In the genomic region with DNA sequence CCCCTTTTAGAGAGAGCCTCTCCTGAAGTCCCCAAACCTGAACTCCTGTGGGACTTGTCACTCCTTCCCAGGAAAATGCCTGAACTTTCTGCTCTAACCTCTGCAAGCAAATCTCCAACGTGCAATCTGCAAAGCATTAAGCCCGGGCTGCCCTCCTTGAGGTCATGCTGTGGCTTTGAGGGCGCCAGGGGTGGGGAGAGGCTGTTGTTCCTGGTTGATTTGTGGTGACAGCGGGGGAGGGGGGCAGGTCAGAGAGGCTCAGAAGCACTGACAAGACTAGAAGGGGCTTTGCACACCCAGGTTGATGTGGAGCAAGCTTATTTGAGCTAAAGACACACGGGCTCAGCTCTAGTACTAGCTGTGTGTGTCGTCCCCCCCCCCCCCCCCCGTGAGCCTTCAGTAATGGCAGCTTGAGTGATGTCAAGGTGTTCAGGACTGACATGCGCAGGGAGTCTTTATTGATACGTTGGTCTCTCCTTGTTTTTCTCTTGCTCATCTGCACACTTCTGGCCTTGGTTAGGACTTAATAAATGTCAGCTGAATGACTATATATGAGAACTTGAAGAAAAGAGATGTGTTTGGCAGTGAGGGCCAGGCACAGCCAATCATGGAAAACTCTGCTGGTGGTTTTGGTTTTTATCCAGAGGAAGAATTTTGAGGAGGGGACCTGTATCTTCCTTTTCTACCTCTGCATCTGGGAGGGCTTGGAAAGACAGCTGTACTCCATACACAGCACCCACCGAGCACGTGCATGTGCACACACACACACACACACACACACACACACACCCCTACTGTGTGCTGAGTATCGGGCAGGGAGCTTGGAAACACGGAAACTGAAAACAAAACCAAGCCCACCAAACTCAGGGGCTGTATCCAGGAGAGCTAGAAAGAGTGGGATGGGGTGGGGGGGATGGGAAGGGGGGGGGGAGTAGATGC, we compare ENCODE assay signal across 8 mouse cellular contexts. TPM values are rescaled to one million over a fixed set of nuclear protein-coding genes. Genes with fewer than 3 reads are reported as not detected.
DNase-seq lines count a peak whose midpoint lies in the region; ATAC-seq and TF ChIP-seq lines count a peak whose summit lies in the region.

No protein-coding gene starts in this region.

- no peaks in the 10 kb centered on the region for H3K36me3 ChIP-seq in heart, embryonic 10.5 days
- no peaks in the 10 kb centered on the region for H3K36me3 ChIP-seq in forebrain, embryonic 12.5 days (replicated peaks)
- no peaks in the 10 kb centered on the region for H3K36me3 ChIP-seq in limb, embryonic 11.5 days (ENCODE audit: control insufficient read depth, insufficient read depth, low read length)

- no peak for DNase-seq in heart, embryonic 10.5 days (ENCODE audit: low spot score)
- DNase-seq in heart, postnatal 4 days: no peak
- peak; percentile 68 for DNase-seq in NIH3T3 (ENCODE audit: low read depth)
- DNase-seq in limb, embryonic 11.5 days (ENCODE audit: low spot score): peak; percentile 85
- DNase-seq in cerebellum, postnatal 36 days: no peak
- no peak for DNase-seq in layer of hippocampus, adult 9-10 months (ENCODE audit: low spot score)

- no peaks in the 10 kb centered on the region for H3K9me3 ChIP-seq in heart, embryonic 10.5 days
- H3K9me3 ChIP-seq in forebrain, embryonic 12.5 days: no peaks in the 10 kb centered on the region
- H3K9me3 ChIP-seq in limb, embryonic 11.5 days (ENCODE audit: control insufficient read depth, low read length): no peaks in the 10 kb centered on the region

- peaks cover 70% of the 10 kb centered on the region for H3K4me1 ChIP-seq in heart, embryonic 10.5 days
- H3K4me1 ChIP-seq in forebrain, embryonic 12.5 days: peaks cover 67% of the 10 kb centered on the region
- peaks cover 31% of the 10 kb centered on the region for H3K4me1 ChIP-seq in limb, embryonic 11.5 days (ENCODE audit: control insufficient read depth, insufficient read depth, low read length)
- peaks cover 22% of the 10 kb centered on the region for H3K4me1 ChIP-seq in olfactory bulb, adult 2 months (ENCODE audit: control insufficient read depth, insufficient read depth, low read length)

- no peak for TF ChIP-seq CTCF in olfactory bulb, adult 2 months (IDR thresholded peaks at IDR 0.05; ENCODE audit: insufficient read depth, low read depth, low read length)

- 6% methylated on average over 13 of the region's 13 CpGs for WGBS in heart, embryonic 10.5 days
- 1% methylated on average over 13 of the region's 13 CpGs for WGBS in forebrain, embryonic 12.5 days
- 3% methylated on average over 13 of the region's 13 CpGs for WGBS in limb, embryonic 11.5 days
- 17% methylated on average over 13 of the region's 13 CpGs for WGBS in olfactory bulb, adult 2 months

- peak overlapping the region; percentile 57 for H3K4me2 ChIP-seq in forebrain, embryonic 12.5 days
- H3K4me2 ChIP-seq in limb, embryonic 11.5 days (ENCODE audit: low read depth, severe bottlenecking): peak overlapping the region; percentile 30; the same call in 1 of the 2 replicates

- no peak for TF ChIP-seq POLR2A in olfactory bulb, adult 2 months (IDR thresholded peaks at IDR 0.05; ENCODE audit: insufficient read depth, low read depth, low read length)

- peak; percentile 19 for ATAC-seq in forebrain, embryonic 12.5 days (ENCODE audit: low FRiP score)
- peak; percentile 80 for ATAC-seq in limb, embryonic 11.5 days (ENCODE audit: insufficient number of reproducible peaks, low FRiP score, low TSS enrichment, low read depth)

- no peaks in the 10 kb centered on the region for H3K27me3 ChIP-seq in heart, embryonic 10.5 days (ENCODE audit: insufficient read depth, poor library complexity, severe bottlenecking)
- no peaks in the 10 kb centered on the region for H3K27me3 ChIP-seq in forebrain, embryonic 12.5 days
- H3K27me3 ChIP-seq in limb, embryonic 11.5 days (ENCODE audit: control insufficient read depth, insufficient read depth, low read length): no peaks in the 10 kb centered on the region

- peak overlapping the region; percentile 89 for H3K27ac ChIP-seq in heart, embryonic 10.5 days
- peak overlapping the region; percentile 93 for H3K27ac ChIP-seq in forebrain, embryonic 12.5 days
- peak overlapping the region; percentile 93 for H3K27ac ChIP-seq in limb, embryonic 11.5 days (replicated peaks; ENCODE audit: low read depth, low read length)
- peak overlapping the region; percentile 73; the same call in 1 of the 2 replicates for H3K27ac ChIP-seq in olfactory bulb, adult 2 months (ENCODE audit: insufficient read depth, low read depth, low read length)

- H3K4me3 ChIP-seq in heart, embryonic 10.5 days: peak overlapping the region; percentile 40
- H3K4me3 ChIP-seq in forebrain, embryonic 12.5 days (replicated peaks): peak overlapping the region; percentile 24
- H3K4me3 ChIP-seq in limb, embryonic 11.5 days (ENCODE audit: low read depth, low read length): no peak overlapping the region
- H3K4me3 ChIP-seq in olfactory bulb, adult 2 months (ENCODE audit: insufficient read depth, low read depth, low read length): peak overlapping the region; percentile 4; the same call in 1 of the 2 replicates

- peak overlapping the region; percentile 48; the same call in 1 of the 2 replicates for H3K9ac ChIP-seq in forebrain, embryonic 12.5 days
- H3K9ac ChIP-seq in limb, embryonic 11.5 days (ENCODE audit: low read length): no peak overlapping the region; the same call in 1 of the 2 replicates

RNA-seq across cellular contexts. Expression of gene Cpa5, which starts 6.5 kb away (rescaled TPM):
- polyA plus RNA-seq in heart, embryonic 10.5 days (2016; fragmentation: Nextera tagmentation; extraction: Ambion mirVana): 0.97 and 2.1 TPM in 2 replicates
- total RNA-seq in heart, postnatal 4 days (2021): under 1 TPM; 0.20 to 0.38 TPM
- polyA plus RNA-seq in forebrain, embryonic 12.5 days (2016; fragmentation: Nextera tagmentation; extraction: Ambion mirVana): 0.21 and 0.24 TPM in 2 replicates
- polyA plus RNA-seq in limb, embryonic 11.5 days (2014; fragmentation: Nextera tagmentation; extraction: Ambion mirVana): 0.33 and 0.55 TPM in 2 replicates
- not detected in 2 replicates for polyA plus RNA-seq in olfactory bulb, adult 2 months (2012; ENCODE audit: insufficient read depth, insufficient read length, low replicate concordance, missing spikeins)

RNA-seq across cellular contexts. Expression of gene Cpa1, which starts 21.7 kb away (rescaled TPM):
- polyA plus RNA-seq in heart, embryonic 10.5 days (2016; fragmentation: Nextera tagmentation; extraction: Ambion mirVana): 3.9 and 4.3 TPM in 2 replicates
- total RNA-seq in heart, postnatal 4 days (2021): 1 to 10 TPM; 3.4 to 3.7 TPM
- polyA plus RNA-seq in forebrain, embryonic 12.5 days (2016; fragmentation: Nextera tagmentation; extraction: Ambion mirVana): 0.24 TPM in 1 of 2 replicates, not detected in the other
- 0.27 TPM in 1 of 2 replicates, not detected in the other for polyA plus RNA-seq in limb, embryonic 11.5 days (2014; fragmentation: Nextera tagmentation; extraction: Ambion mirVana)
- not detected in 2 replicates for polyA plus RNA-seq in olfactory bulb, adult 2 months (2012; ENCODE audit: insufficient read depth, insufficient read length, low replicate concordance, missing spikeins)

RNA-seq across cellular contexts. Expression of gene Cpa4, which starts 49.1 kb away (rescaled TPM):
- polyA plus RNA-seq in heart, embryonic 10.5 days (2016; fragmentation: Nextera tagmentation; extraction: Ambion mirVana): 1.2 and 1.7 TPM in 2 replicates
- under 1 TPM; 0.16 to 0.19 TPM for total RNA-seq in heart, postnatal 4 days (2021)
- polyA plus RNA-seq in forebrain, embryonic 12.5 days (2016; fragmentation: Nextera tagmentation; extraction: Ambion mirVana): 4.7 and 5.2 TPM in 2 replicates
- 1.6 and 1.7 TPM in 2 replicates for polyA plus RNA-seq in limb, embryonic 11.5 days (2014; fragmentation: Nextera tagmentation; extraction: Ambion mirVana)
- not detected in 2 replicates for polyA plus RNA-seq in olfactory bulb, adult 2 months (2012; ENCODE audit: insufficient read depth, insufficient read length, low replicate concordance, missing spikeins)

Comparison
In these comparisons a context has a peak if more than half of its experiments do, and no peak if none do; other contexts are left out.
1. DNase-seq: peak in NIH3T3 (single experiment) and limb, embryonic 11.5 days (single experiment); none in heart, embryonic 10.5 days (single experiment), heart, postnatal 4 days (single experiment), cerebellum, postnatal 36 days (0 of 2) and layer of hippocampus, adult 9-10 months (single experiment).
2. Peak in every context shown above with its lines, with median percentiles within 50 percentile points of each other: H3K27ac ChIP-seq.